Mouse (Mus musculus): Measurements from ENCODE around the gene Nmnat1. TPM values are rescaled to one million over a fixed set of nuclear protein-coding genes. Genes with fewer than 3 reads are reported as not detected.
A peak's percentile ranks its signal among the peaks of the same experiment; 100 is the strongest.

Nmnat1 gene
- polyA plus RNA-seq, 1 experiment from 2014 or later = 6.4 TPM

DNA sequence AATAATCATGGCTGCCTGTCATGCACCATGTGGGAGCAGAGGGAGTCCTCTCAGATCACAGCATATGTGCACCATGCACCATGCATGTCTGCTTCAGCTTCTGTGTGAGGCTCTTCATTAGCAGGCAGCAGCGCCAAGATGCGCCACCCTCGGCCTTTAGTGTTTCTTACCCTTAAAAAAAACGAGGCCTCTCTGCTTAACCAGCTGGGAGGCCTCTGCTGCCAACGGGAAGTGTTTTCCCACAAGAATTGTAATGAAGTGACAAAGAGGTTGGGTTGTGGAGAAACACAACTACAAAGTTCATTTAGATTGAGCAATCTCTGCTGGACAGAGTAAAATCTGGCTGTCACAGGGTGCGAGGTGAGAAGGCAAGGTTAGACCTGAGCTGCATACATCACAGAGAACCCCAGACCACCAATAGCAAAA is 26.2 kb upstream of the Nmnat1 start:
- no peaks in the 10 kb centered on the region for H3K27me3 ChIP-seq (ENCODE audit: insufficient read depth, low read length)
- no peaks in the 10 kb centered on the region for H3K36me3 ChIP-seq (replicated peaks; ENCODE audit: insufficient read depth, low read length)
- DNase-seq (no peak), ATAC-seq (peak; percentile 48; the same call in 1 of the 2 replicates)
- WGBS (ENCODE audit: insufficient replicate concordance) = 32% methylated on average over 6 of the region's 6 CpGs
- H3K4me2 ChIP-seq (ENCODE audit: low read depth, low read length) = no peak overlapping the region
- H3K4me1 ChIP-seq (ENCODE audit: insufficient read depth) = no peaks in the 10 kb centered on the region
- H3K27ac ChIP-seq (ENCODE audit: low read depth) = no peak overlapping the region
- H3K9me3 ChIP-seq (ENCODE audit: low read length) = no peaks in the 10 kb centered on the region
- H3K9ac ChIP-seq (replicated peaks) = no peak overlapping the region
- H3K4me3 ChIP-seq (ENCODE audit: low read depth, low read length) = no peak overlapping the region
- TF ChIP-seq EP300 (IDR thresholded peaks at IDR 0.05; ENCODE audit: low read depth) (no peak), CTCF (IDR thresholded peaks at IDR 0.05; ENCODE audit: low read depth) (no peak)

DNA sequence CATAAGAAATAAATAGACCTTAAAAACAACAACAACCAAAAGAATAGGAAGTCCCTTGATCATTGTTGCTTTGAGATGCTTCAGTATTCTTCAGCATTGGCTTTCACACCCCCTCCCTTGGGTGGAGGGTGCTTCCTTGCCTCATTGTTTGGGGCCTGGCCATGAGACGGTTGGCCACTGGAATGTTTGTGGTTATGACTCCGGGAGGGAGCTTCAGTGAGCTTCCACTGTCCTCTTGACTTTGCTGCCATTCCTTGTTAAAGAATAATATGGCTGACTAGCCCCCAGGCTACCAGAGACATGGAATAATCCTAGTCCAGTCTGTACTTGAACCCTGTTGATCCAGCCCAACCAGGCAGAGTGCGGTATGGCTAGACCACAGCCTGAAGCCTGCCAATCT is 21.9 kb upstream of the Nmnat1 start:
- DNase-seq (no peak), ATAC-seq (no peak)
- H3K9me3 ChIP-seq (ENCODE audit: low read length) = no peaks in the 10 kb centered on the region
- no peak overlapping the region for H3K9ac ChIP-seq (replicated peaks)
- H3K4me3 ChIP-seq (ENCODE audit: low read depth, low read length) = no peak overlapping the region
- no peak for TF ChIP-seq EP300 (IDR thresholded peaks at IDR 0.05; ENCODE audit: low read depth)
- TF ChIP-seq CTCF (IDR thresholded peaks at IDR 0.05; ENCODE audit: low read depth) = no peak
- H3K36me3 ChIP-seq (replicated peaks; ENCODE audit: insufficient read depth, low read length) = no peaks in the 10 kb centered on the region
- no peak overlapping the region for H3K27ac ChIP-seq (ENCODE audit: low read depth)
- H3K4me1 ChIP-seq (ENCODE audit: insufficient read depth) = no peaks in the 10 kb centered on the region
- 65% methylated on average over 3 of the region's 3 CpGs for WGBS (ENCODE audit: insufficient replicate concordance)
- no peak overlapping the region for H3K4me2 ChIP-seq (ENCODE audit: low read depth, low read length)
- no peaks in the 10 kb centered on the region for H3K27me3 ChIP-seq (ENCODE audit: insufficient read depth, low read length)

DNA sequence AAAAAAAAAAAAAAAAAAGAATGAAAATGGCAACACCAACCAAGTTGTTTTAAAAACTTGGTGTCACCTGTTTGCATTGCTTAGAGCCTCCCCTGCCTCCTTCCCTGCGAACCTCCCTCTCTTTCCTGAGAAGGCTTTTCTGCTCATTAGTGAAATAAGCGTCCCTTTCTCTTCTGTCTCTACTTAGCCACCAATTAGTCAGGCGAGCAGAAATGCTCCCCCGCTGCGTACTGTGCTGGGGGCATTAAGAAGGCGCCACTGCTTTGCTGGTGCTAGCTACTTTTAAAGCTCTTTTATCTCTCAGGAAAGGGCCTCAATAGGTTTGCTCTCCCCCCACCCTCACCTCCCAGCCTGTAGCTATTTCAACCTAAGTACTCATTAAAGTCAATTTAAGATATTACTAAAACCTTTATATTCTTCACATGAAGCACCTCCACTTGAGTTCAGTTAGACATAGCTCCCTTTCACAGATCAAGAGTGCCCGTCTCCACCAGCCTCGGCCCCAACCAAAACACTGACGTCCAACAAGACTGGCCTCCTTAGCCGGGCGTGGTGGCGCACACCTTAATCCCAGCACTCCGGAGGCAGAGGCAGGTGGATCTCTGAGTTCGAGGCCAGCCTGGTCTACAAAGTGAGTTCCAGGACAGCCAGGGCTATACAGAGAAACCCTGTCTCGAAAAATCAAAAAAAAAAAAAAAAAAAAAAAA is 20.4 kb upstream of the Nmnat1 start:
- H3K36me3 ChIP-seq (replicated peaks; ENCODE audit: insufficient read depth, low read length) = peaks cover 5% of the 10 kb centered on the region
- H3K4me1 ChIP-seq (ENCODE audit: insufficient read depth) = no peaks in the 10 kb centered on the region
- H3K27me3 ChIP-seq (ENCODE audit: insufficient read depth, low read length) = no peaks in the 10 kb centered on the region
- no peak overlapping the region for H3K4me2 ChIP-seq (ENCODE audit: low read depth, low read length)
- H3K4me3 ChIP-seq (ENCODE audit: low read depth, low read length) = no peak overlapping the region
- H3K27ac ChIP-seq (ENCODE audit: low read depth) = no peak overlapping the region
- no peak for ATAC-seq
- no peak for DNase-seq
- H3K9ac ChIP-seq (replicated peaks) = no peak overlapping the region
- TF ChIP-seq CTCF (IDR thresholded peaks at IDR 0.05; ENCODE audit: low read depth) = no peak
- WGBS (ENCODE audit: insufficient replicate concordance) = 72% methylated on average over 14 of the region's 15 CpGs
- no peaks in the 10 kb centered on the region for H3K9me3 ChIP-seq (ENCODE audit: low read length)

DNA sequence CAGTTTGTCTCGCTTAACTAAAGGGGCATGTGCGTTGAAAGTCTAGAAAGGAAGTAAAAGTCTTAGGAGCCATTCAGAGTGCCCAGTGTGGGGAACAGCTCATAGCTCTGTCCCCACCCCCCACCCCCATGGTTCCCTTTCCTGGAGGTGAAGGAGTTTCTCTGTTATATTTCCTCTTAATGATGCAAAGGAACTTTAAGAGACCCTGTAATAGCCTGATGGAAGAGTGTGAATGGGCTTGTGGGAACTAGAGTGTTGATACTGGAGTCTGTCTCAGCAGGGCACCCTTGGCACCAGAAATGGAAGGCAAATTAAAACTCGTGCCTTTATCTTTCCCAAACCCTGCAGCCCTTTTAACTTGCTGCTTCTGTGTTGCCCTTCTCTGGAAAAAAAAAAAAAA is 19.9 kb upstream of the Nmnat1 start:
- no peaks in the 10 kb centered on the region for H3K4me1 ChIP-seq (ENCODE audit: insufficient read depth)
- H3K9ac ChIP-seq (replicated peaks) = no peak overlapping the region
- 39% methylated on average over 3 of the region's 3 CpGs for WGBS (ENCODE audit: insufficient replicate concordance)
- H3K36me3 ChIP-seq (replicated peaks; ENCODE audit: insufficient read depth, low read length) = peaks cover 6% of the 10 kb centered on the region
- no peak for TF ChIP-seq CTCF (IDR thresholded peaks at IDR 0.05; ENCODE audit: low read depth)
- TF ChIP-seq EP300 (IDR thresholded peaks at IDR 0.05; ENCODE audit: low read depth) = no peak
- no peaks in the 10 kb centered on the region for H3K27me3 ChIP-seq (ENCODE audit: insufficient read depth, low read length)
- H3K4me3 ChIP-seq (ENCODE audit: low read depth, low read length) = no peak overlapping the region
- no peak overlapping the region for H3K4me2 ChIP-seq (ENCODE audit: low read depth, low read length)
- H3K9me3 ChIP-seq (ENCODE audit: low read length) = no peaks in the 10 kb centered on the region
- ATAC-seq = no peak
- DNase-seq = no peak
- 0 out of 2 replicates have a peak overlapping the region, but pooled peaks have one; percentile 16 for H3K27ac ChIP-seq (ENCODE audit: low read depth)

DNA sequence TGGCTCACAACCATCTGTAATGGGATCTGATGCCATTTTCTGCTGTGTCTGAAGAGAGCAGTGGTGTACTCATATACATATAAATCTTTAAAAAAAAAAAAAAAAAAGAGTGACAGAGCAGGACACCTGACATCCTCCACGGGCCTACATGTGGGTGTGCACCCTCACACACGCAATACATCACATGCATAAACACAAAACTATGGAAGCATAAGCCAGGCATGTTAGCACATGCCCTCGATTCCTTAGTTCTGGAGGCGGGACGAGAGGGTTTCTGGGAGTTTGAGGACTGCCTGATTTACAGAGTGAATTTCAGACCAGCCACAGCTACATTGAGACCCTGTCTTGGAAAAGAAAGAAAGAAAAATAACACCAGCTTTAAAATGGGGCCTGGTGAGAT is 19.4 kb upstream of the Nmnat1 start:
- 77% methylated on average over 5 of the region's 5 CpGs for WGBS (ENCODE audit: insufficient replicate concordance)
- no peaks in the 10 kb centered on the region for H3K27me3 ChIP-seq (ENCODE audit: insufficient read depth, low read length)
- H3K9me3 ChIP-seq (ENCODE audit: low read length) = no peaks in the 10 kb centered on the region
- no peak overlapping the region for H3K4me2 ChIP-seq (ENCODE audit: low read depth, low read length)
- no peaks in the 10 kb centered on the region for H3K4me1 ChIP-seq (ENCODE audit: insufficient read depth)
- TF ChIP-seq CTCF (IDR thresholded peaks at IDR 0.05; ENCODE audit: low read depth) = no peak
- no peak for TF ChIP-seq EP300 (IDR thresholded peaks at IDR 0.05; ENCODE audit: low read depth)
- ATAC-seq = no peak
- 0 out of 2 replicates have a peak overlapping the region, but pooled peaks have one; percentile 16 for H3K27ac ChIP-seq (ENCODE audit: low read depth)
- H3K4me3 ChIP-seq (ENCODE audit: low read depth, low read length) = no peak overlapping the region
- no peak for DNase-seq
- peaks cover 6% of the 10 kb centered on the region for H3K36me3 ChIP-seq (replicated peaks; ENCODE audit: insufficient read depth, low read length)
- no peak overlapping the region for H3K9ac ChIP-seq (replicated peaks)

DNA sequence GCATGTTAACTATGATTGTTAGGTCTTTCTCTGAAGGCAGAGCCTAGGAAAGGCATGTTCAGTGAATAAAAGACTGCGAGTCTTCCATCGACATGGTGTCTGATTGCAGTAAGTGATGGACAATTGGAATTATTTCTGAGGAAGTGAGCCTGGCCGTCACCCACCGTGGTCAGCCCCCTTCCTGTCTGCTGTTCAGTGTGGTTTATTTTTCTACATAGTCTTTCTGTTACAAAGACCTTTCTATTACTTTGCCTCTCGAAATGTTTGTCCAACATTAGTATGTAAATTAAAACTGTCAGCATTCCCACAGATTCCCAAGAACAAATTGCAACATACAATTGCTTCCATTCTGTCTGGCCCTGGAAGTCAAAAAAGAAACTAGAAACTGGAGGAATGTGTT is 14.8 kb upstream of the Nmnat1 start:
- no peak for ATAC-seq
- Histone ChIP-seq H3K9me3 (ENCODE audit: low read length) (no peaks in the 10 kb centered on the region), H3K27ac (ENCODE audit: low read depth) (no peak overlapping the region), H3K4me1 (ENCODE audit: insufficient read depth) (no peaks in the 10 kb centered on the region), H3K27me3 (ENCODE audit: insufficient read depth, low read length) (no peaks in the 10 kb centered on the region), H3K4me2 (ENCODE audit: low read depth, low read length) (no peak overlapping the region), H3K36me3 (replicated peaks; ENCODE audit: insufficient read depth, low read length) (peaks cover 18% of the 10 kb centered on the region), H3K4me3 (ENCODE audit: low read depth, low read length) (no peak overlapping the region), H3K9ac (replicated peaks) (no peak overlapping the region)
- no peak for DNase-seq
- TF ChIP-seq CTCF (IDR thresholded peaks at IDR 0.05; ENCODE audit: low read depth) (no peak), EP300 (IDR thresholded peaks at IDR 0.05; ENCODE audit: low read depth) (no peak)
- 52% methylated on average over 5 of the region's 5 CpGs for WGBS (ENCODE audit: insufficient replicate concordance)

All from liver, postnatal 0 days (tissue).